Mouse (Mus musculus): ENCODE data around the gene Kctd15.

GRCm38 (mm10) chr7:34645623-34646022 is 10.9 kb downstream of the Kctd15 start:
- TF ChIP-seq CTCF (IDR thresholded peaks at IDR 0.05; ENCODE audit: low read depth) (no peak), EP300 (IDR thresholded peaks at IDR 0.05; ENCODE audit: low read depth) (no peak)
